Mouse (Mus musculus) MEL (cell line): ENCODE measurements around the gene Pik3r1. TPM values are rescaled to one million over a fixed set of nuclear protein-coding genes. Genes with fewer than 3 reads are reported as not detected.

Experiments
- DNase-seq: peaks from one replicate; pipeline ENCODE4 v3.0.0; 2011; ENCODE audit warnings: low read depth, low spot score
- H3K27ac ChIP-seq: 2 replicates; pipeline ENCODE4 v1.5.1; 2012; ENCODE audit warnings: low read depth, mild to moderate bottlenecking, control low read depth, low read length, moderate library complexity; ENCODE audit not compliant: control insufficient read depth
- H3K27me3 ChIP-seq, 2 experiments: fragments of 150-350 bp in 1 of 2; sonication (generic) in 1 of 2; 2 replicates each; pipeline ENCODE4 v1.6.1; 2012; ENCODE audit warnings: low read length in 2 of 2, mild to moderate bottlenecking in 2 of 2, improper control_type of control experiment in 1 of 2, moderate library complexity in 1 of 2; ENCODE audit not compliant: insufficient read depth in 2 of 2, control insufficient read depth in 1 of 2
- H3K36me3 ChIP-seq, 2 experiments: 2 replicates each; pipeline ENCODE4 v1.6.1; 2012 to 2014; ENCODE audit warnings: low read length in 2 of 2, improper control_type of control experiment in 1 of 2, inconsistent platforms in 1 of 2, mild to moderate bottlenecking in 1 of 2; ENCODE audit not compliant: insufficient read depth in 2 of 2, control insufficient read depth in 1 of 2
- H3K4me1 ChIP-seq, 2 experiments: fragments of 150-350 bp in 1 of 2; sonication (generic) in 1 of 2; 2 replicates each; pipeline ENCODE4 v1.6.1; 2012; ENCODE audit warnings: low read length in 2 of 2, improper control_type of control experiment in 1 of 2, mild to moderate bottlenecking in 1 of 2; ENCODE audit not compliant: insufficient read depth in 2 of 2, control insufficient read depth in 1 of 2
- H3K4me3 ChIP-seq, 2 experiments: fragments of 150-350 bp in 1 of 2; sonication (generic) in 1 of 2; 2 replicates each; pipeline ENCODE4 v1.5.1; 2012; ENCODE audit warnings: low read depth in 2 of 2, low read length in 2 of 2, mild to moderate bottlenecking in 2 of 2, moderate library complexity in 2 of 2, control low read depth in 1 of 2, improper control_type of control experiment in 1 of 2; ENCODE audit not compliant: control insufficient read depth in 1 of 2, insufficient read depth in 1 of 2
- H3K79me2 ChIP-seq: 2 replicates; pipeline ENCODE4 v1.6.1; 2012; ENCODE audit warnings: mild to moderate bottlenecking, low read length, moderate library complexity; ENCODE audit not compliant: control insufficient read depth, poor library complexity, insufficient read depth
- H3K9ac ChIP-seq: 2 replicates; pipeline ENCODE4 v1.6.1; 2012; ENCODE audit warnings: low read depth, mild to moderate bottlenecking, control low read depth, low read length, moderate library complexity; ENCODE audit not compliant: control insufficient read depth, poor library complexity, severe bottlenecking
- H3K9me3 ChIP-seq: fragments of 150-350 bp; sonication (generic); replicated peaks from 2 replicates; pipeline ENCODE4 v1.6.1; 2012; ENCODE audit warnings: mild to moderate bottlenecking, low read length, improper control_type of control experiment, moderate library complexity; ENCODE audit not compliant: insufficient read depth
- CTCF ChIP-seq, 3 experiments: IDR thresholded peaks in 2 of 3; conservative IDR thresholded peaks in 1 of 3; 2 replicates each; pipeline ENCODE4 v1.5.1; 2011 to 2012; ENCODE audit warnings: low read length in 3 of 3, low read depth in 2 of 3, mild to moderate bottlenecking in 2 of 3, improper control_type of control experiment in 1 of 3, inconsistent platforms in 1 of 3, mixed read lengths in 1 of 3, moderate library complexity in 1 of 3; ENCODE audit not compliant: control insufficient read depth in 1 of 3, insufficient read depth in 1 of 3, poor library complexity in 1 of 3, severe bottlenecking in 1 of 3
- ELF1 ChIP-seq: IDR thresholded peaks from 2 replicates; pipeline ENCODE4 v1.6.1; 2014; ENCODE audit warnings: low read depth, mild to moderate bottlenecking, inconsistent platforms, low read length, improper control_type of control experiment, moderate library complexity
- EP300 ChIP-seq, 2 experiments: IDR thresholded peaks; 2 replicates each; pipeline ENCODE4 v1.6.1; 2011; ENCODE audit warnings: improper control_type of control experiment in 2 of 2, low read length in 2 of 2, low read depth in 1 of 2, mild to moderate bottlenecking in 1 of 2
- ETS1 ChIP-seq: IDR thresholded peaks from 2 replicates; pipeline ENCODE4 v1.6.1; 2012; ENCODE audit warnings: low read depth, mild to moderate bottlenecking, inconsistent platforms, low read length, improper control_type of control experiment, moderate library complexity
- GATA1 ChIP-seq: IDR thresholded peaks from 2 replicates; pipeline ENCODE4 v1.6.1; 2011; ENCODE audit warnings: low read depth, low read length, improper control_type of control experiment
- MAFK ChIP-seq: IDR thresholded peaks from 2 replicates; pipeline ENCODE4 v1.6.1; 2011; ENCODE audit warnings: low read depth, mild to moderate bottlenecking, low read length, improper control_type of control experiment, borderline replicate concordance
- MAZ ChIP-seq: IDR thresholded peaks from 2 replicates; pipeline ENCODE4 v1.6.1; 2012; ENCODE audit warnings: low read depth, mild to moderate bottlenecking, inconsistent platforms, low read length, improper control_type of control experiment
- MEF2A ChIP-seq: IDR thresholded peaks from 2 replicates; pipeline ENCODE4 v1.6.1; 2014; ENCODE audit warnings: low read depth, mild to moderate bottlenecking, inconsistent platforms, low read length, improper control_type of control experiment; ENCODE audit not compliant: poor library complexity, insufficient replicate concordance, severe bottlenecking; ENCODE audit errors: extremely low read depth
- MXI1 ChIP-seq: IDR thresholded peaks from 2 replicates; pipeline ENCODE4 v1.6.1; 2011; ENCODE audit warnings: mild to moderate bottlenecking, low read depth, low read length, improper control_type of control experiment
- MYC ChIP-seq: IDR thresholded peaks from 2 replicates; pipeline ENCODE4 v1.6.1; 2011; ENCODE audit warnings: low read depth, mild to moderate bottlenecking, low read length, improper control_type of control experiment, moderate library complexity
- NELFE ChIP-seq: IDR thresholded peaks from 2 replicates; pipeline ENCODE4 v1.6.1; 2011; ENCODE audit warnings: low read depth, low read length, improper control_type of control experiment
- NRF1 ChIP-seq: IDR thresholded peaks from 2 replicates; pipeline ENCODE4 v1.6.1; 2014; ENCODE audit warnings: low read depth, mild to moderate bottlenecking, inconsistent platforms, low read length, improper control_type of control experiment, moderate library complexity; ENCODE audit not compliant: poor library complexity, insufficient read depth, severe bottlenecking
- POLR2A ChIP-seq, 2 experiments: IDR thresholded peaks; 2 replicates each; pipeline ENCODE4 v1.6.1; 2011 to 2012; ENCODE audit warnings: low read length in 2 of 2, mild to moderate bottlenecking in 2 of 2, control low read depth in 1 of 2, improper control_type of control experiment in 1 of 2, low read depth in 1 of 2, moderate library complexity in 1 of 2; ENCODE audit not compliant: control insufficient read depth in 1 of 2, insufficient read depth in 1 of 2, poor library complexity in 1 of 2
- POLR2AphosphoS2 ChIP-seq: IDR thresholded peaks from 2 replicates; pipeline ENCODE4 v1.6.1; 2011; ENCODE audit warnings: low read length, improper control_type of control experiment
- RCOR1 ChIP-seq: IDR thresholded peaks from 2 replicates; pipeline ENCODE4 v1.6.1; 2012; ENCODE audit warnings: low read depth, mild to moderate bottlenecking, inconsistent platforms, low read length, improper control_type of control experiment
- SIN3A ChIP-seq: IDR thresholded peaks from 2 replicates; pipeline ENCODE4 v1.6.1; 2012; ENCODE audit warnings: low read length, improper control_type of control experiment, inconsistent platforms
- TAL1 ChIP-seq: IDR thresholded peaks from 2 replicates; pipeline ENCODE4 v1.6.1; 2012; ENCODE audit warnings: mild to moderate bottlenecking, inconsistent platforms, low read length, moderate library complexity, mixed read lengths
- TBP ChIP-seq: IDR thresholded peaks from 2 replicates; pipeline ENCODE4 v1.8.0; 2011; ENCODE audit warnings: low read depth, low read length, improper control_type of control experiment
- UBTF ChIP-seq: IDR thresholded peaks from 2 replicates; pipeline ENCODE4 v1.6.1; 2012; ENCODE audit warnings: low read depth, mild to moderate bottlenecking, inconsistent platforms, low read length, improper control_type of control experiment, moderate library complexity, borderline replicate concordance; ENCODE audit not compliant: insufficient read depth
- ZKSCAN1 ChIP-seq: IDR thresholded peaks from 2 replicates; pipeline ENCODE4 v1.6.1; 2012; ENCODE audit warnings: low read depth, mild to moderate bottlenecking, inconsistent platforms, low read length, improper control_type of control experiment, moderate library complexity
- polyA plus RNA-seq, 2 experiments: library from polyadenylated mRNA; stranded (reverse) in 1 of 2; unstranded in 1 of 2; fragments of >175 nt in 1 of 2; fragments of >200 nt in 1 of 2; gene quantifications; 2 replicates each; pipeline versions ENCODE4 v1.2.1 to v1.2.4; 2012; ENCODE audit warnings: low replicate concordance in 2 of 2, low read depth in 1 of 2; ENCODE audit not compliant: insufficient read length in 2 of 2, insufficient read depth in 1 of 2, missing spikeins in 1 of 2
- total RNA-seq: library from RNA; depleted of rRNA; stranded (reverse); fragments of 300-350 nt; gene quantifications from 2 replicates; pipeline ENCODE4 v1.2.3, GENCODE M21; 2012

The Pik3r1 gene
- total and polyA plus RNA-seq, 3 experiments = 23.8 to 116 (median 41.4) TPM

- Histone ChIP-seq H3K27ac (no peak overlapping the region), H3K4me1 (peaks cover 5 to 7% of the 10 kb centered on the region in 2 experiments), H3K9me3 (no peaks in the 10 kb centered on the region), H3K79me2 (no peaks in the 10 kb centered on the region), H3K9ac (no peak overlapping the region), H3K4me3 (no peak overlapping the region), H3K27me3 (no peaks in the 10 kb centered on the region), H3K36me3 (peaks cover 12 to 16% of the 10 kb centered on the region in 2 experiments)
- no peak for DNase-seq
- no peak for TF ChIP-seq EP300 (IDR thresholded peaks at IDR 0.05; ENCODE audit: low read depth in 1 of 2, low read length in 2 of 2)
- no peak for TF ChIP-seq GATA1
- no peak for TF ChIP-seq MYC
- no peak for TF ChIP-seq POLR2AphosphoS2
- TF ChIP-seq ZKSCAN1 = no peak
- no peak for TF ChIP-seq MXI1
- TF ChIP-seq ELF1 = no peak
- no peak for TF ChIP-seq MEF2A
- TF ChIP-seq POLR2A (IDR thresholded peaks at IDR 0.05; ENCODE audit: control insufficient read depth in 1 of 2, insufficient read depth in 1 of 2, low read depth in 1 of 2, low read length in 2 of 2, poor library complexity in 1 of 2) = no peak
- TF ChIP-seq NELFE = no peak
- TF ChIP-seq TAL1 = no peak
- TF ChIP-seq SIN3A = no peak
- TF ChIP-seq CTCF (IDR thresholded peaks at IDR 0.05 in 2 of 3, conservative IDR thresholded peaks at IDR 0.05 in 1 of 3; ENCODE audit: control insufficient read depth in 1 of 3, insufficient read depth in 1 of 3, low read depth in 2 of 3, low read length in 3 of 3, poor library complexity in 1 of 3, severe bottlenecking in 1 of 3) = no peak
- TF ChIP-seq MAFK = no peak
- TF ChIP-seq RCOR1 = no peak
- no peak for TF ChIP-seq TBP
- no peak for TF ChIP-seq MAZ
Measured at GRCm38 (mm10) chr13:101697966-101698365, 70.1 kb downstream of the Pik3r1 start.

- TF ChIP-seq ZKSCAN1 (no peak), NRF1 (no peak), RCOR1 (peak; percentile 66), UBTF (no peak), MAFK (no peak), ELF1 (no peak), ETS1 (no peak)
- H3K79me2 ChIP-seq = no peaks in the 10 kb centered on the region
- H3K4me1 ChIP-seq = peaks cover 7 to 9% of the 10 kb centered on the region in 2 experiments
- H3K9me3 ChIP-seq = no peaks in the 10 kb centered on the region
- no peak for DNase-seq
- no peak overlapping the region for H3K9ac ChIP-seq
- H3K4me3 ChIP-seq = no peak overlapping the region
- H3K36me3 ChIP-seq = peaks cover 13 to 17% of the 10 kb centered on the region in 2 experiments
- no peak overlapping the region for H3K27ac ChIP-seq
- no peaks in the 10 kb centered on the region for H3K27me3 ChIP-seq
Measured at GRCm38 (mm10) chr13:101697461-101697860, 70.6 kb downstream of the Pik3r1 start.
